Mouse (Mus musculus): ENCODE data around the gene Hoxd10. TPM values are rescaled to one million over a fixed set of nuclear protein-coding genes. Genes with fewer than 3 reads are reported as not detected.
A peak's percentile ranks its signal among the peaks of the same experiment; 100 is the strongest.

Hoxd10 gene
- polyA plus RNA-seq, 1 experiment from 2014 or later = not detected

- Histone ChIP-seq H3K36me3 (replicated peaks) (no peaks in the 10 kb centered on the region), H3K9me3 (no peaks in the 10 kb centered on the region), H3K4me2 (no peak overlapping the region), H3K9ac (no peak overlapping the region), H3K4me1 (peaks cover 8% of the 10 kb centered on the region; the same call in 1 of the 2 replicates), H3K27me3 (replicated peaks) (peaks cover 97% of the 10 kb centered on the region), H3K4me3 (no peak overlapping the region), H3K27ac (no peak overlapping the region)
- 2% methylated on average over 7 of the region's 7 CpGs for WGBS
- ATAC-seq (replicated peaks) = no peak
These were observed 4.2 kb downstream of the Hoxd10 start for GRCm38 (mm10) chr2:74695813-74696430.

GRCm38 (mm10) chr2:74696442-74697335, 5.0 kb downstream of the Hoxd10 start:
- H3K4me1 ChIP-seq = peaks cover 8% of the 10 kb centered on the region; the same call in 1 of the 2 replicates
- H3K27me3 ChIP-seq (replicated peaks) = peaks cover 97% of the 10 kb centered on the region
- H3K4me2 ChIP-seq = no peak overlapping the region
- no peak overlapping the region for H3K9ac ChIP-seq
- H3K27ac ChIP-seq = no peak overlapping the region
- ATAC-seq (replicated peaks) = no peak
- H3K9me3 ChIP-seq = no peaks in the 10 kb centered on the region
- under 1% methylated on average over 34 of the region's 34 CpGs for WGBS
- H3K36me3 ChIP-seq (replicated peaks) = no peaks in the 10 kb centered on the region
- H3K4me3 ChIP-seq = no peak overlapping the region

GRCm38 (mm10) chr2:74697567-74698121, 5.9 kb downstream of the Hoxd10 start, which contains the start of gene Hoxd9:
Hoxd9 (plus strand) TSS chr2:74697727.
- peaks cover 93% of the 10 kb centered on the region for H3K27me3 ChIP-seq (replicated peaks)
- H3K4me1 ChIP-seq = peaks cover 8% of the 10 kb centered on the region; the same call in 1 of the 2 replicates
- no peak within 1 kb of the TSS for H3K27ac ChIP-seq
- H3K4me3 ChIP-seq = peak within 1 kb of the TSS; percentile 23
- H3K9me3 ChIP-seq = no peaks in the 10 kb centered on the region
- WGBS = under 1% methylated on average over 43 of the region's 43 CpGs
- ATAC-seq (replicated peaks) = peak; percentile 39; the same call in 1 of the 2 replicates
- H3K9ac ChIP-seq = no peak within 1 kb of the TSS
- peak within 1 kb of the TSS; percentile 40 for H3K4me2 ChIP-seq
- no peaks in the 10 kb centered on the region for H3K36me3 ChIP-seq (replicated peaks)

GRCm38 (mm10) chr2:74698201-74699052, 6.7 kb downstream of the Hoxd10 start:
- Histone ChIP-seq H3K4me2 (peak overlapping the region; percentile 40), H3K27ac (no peak overlapping the region), H3K4me1 (peaks cover 8% of the 10 kb centered on the region; the same call in 1 of the 2 replicates), H3K9ac (no peak overlapping the region), H3K27me3 (replicated peaks) (peaks cover 90% of the 10 kb centered on the region), H3K36me3 (replicated peaks) (no peaks in the 10 kb centered on the region), H3K9me3 (no peaks in the 10 kb centered on the region), H3K4me3 (peak overlapping the region; percentile 23)
- WGBS = under 1% methylated on average over 82 of the region's 86 CpGs
- no peak for ATAC-seq (replicated peaks)

- H3K4me2 ChIP-seq = no peak overlapping the region
- no peaks in the 10 kb centered on the region for H3K9me3 ChIP-seq
- H3K4me1 ChIP-seq = peaks cover 8% of the 10 kb centered on the region; the same call in 1 of the 2 replicates
- ATAC-seq (replicated peaks) = no peak
- WGBS = under 1% methylated on average over 17 of the region's 17 CpGs
- no peaks in the 10 kb centered on the region for H3K36me3 ChIP-seq (replicated peaks)
- H3K4me3 ChIP-seq = no peak overlapping the region
- H3K27ac ChIP-seq = no peak overlapping the region
- no peak overlapping the region for H3K9ac ChIP-seq
- peaks cover 90% of the 10 kb centered on the region for H3K27me3 ChIP-seq (replicated peaks)
These were observed 7.3 kb downstream of the Hoxd10 start for GRCm38 (mm10) chr2:74699053-74699430.

- Histone ChIP-seq H3K36me3 (replicated peaks) (no peaks in the 10 kb centered on the region), H3K9ac (no peak overlapping the region), H3K27me3 (replicated peaks) (peaks cover 90% of the 10 kb centered on the region), H3K4me1 (peaks cover 9% of the 10 kb centered on the region), H3K27ac (no peak overlapping the region), H3K4me3 (no peak overlapping the region), H3K4me2 (no peak overlapping the region), H3K9me3 (no peaks in the 10 kb centered on the region)
- ATAC-seq (replicated peaks) = no peak
- WGBS = 1% methylated on average over 23 of the region's 23 CpGs
These were observed 8.2 kb downstream of the Hoxd10 start for GRCm38 (mm10) chr2:74699664-74700545.

GRCm38 (mm10) chr2:74700546-74701112, 8.9 kb downstream of the Hoxd10 start:
- H3K4me2 ChIP-seq = no peak overlapping the region
- no peaks in the 10 kb centered on the region for H3K9me3 ChIP-seq
- no peak overlapping the region for H3K9ac ChIP-seq
- H3K4me1 ChIP-seq = peaks cover 16% of the 10 kb centered on the region
- peaks cover 89% of the 10 kb centered on the region for H3K27me3 ChIP-seq (replicated peaks)
- H3K4me3 ChIP-seq = no peak overlapping the region
- ATAC-seq (replicated peaks) = no peak
- H3K36me3 ChIP-seq (replicated peaks) = no peaks in the 10 kb centered on the region
- WGBS = 1% methylated on average over 22 of the region's 22 CpGs
- no peak overlapping the region for H3K27ac ChIP-seq

GRCm38 (mm10) chr2:74701949-74702819, 10.5 kb downstream of the Hoxd10 start:
- no peaks in the 10 kb centered on the region for H3K9me3 ChIP-seq
- H3K9ac ChIP-seq = no peak overlapping the region
- WGBS = 11% methylated on average over 17 of the region's 17 CpGs
- peaks cover 86% of the 10 kb centered on the region for H3K27me3 ChIP-seq (replicated peaks)
- no peak for ATAC-seq (replicated peaks)
- no peaks in the 10 kb centered on the region for H3K36me3 ChIP-seq (replicated peaks)
- no peak overlapping the region for H3K4me2 ChIP-seq
- H3K4me1 ChIP-seq = peaks cover 19% of the 10 kb centered on the region
- H3K27ac ChIP-seq = no peak overlapping the region
- H3K4me3 ChIP-seq = no peak overlapping the region

- no peak overlapping the region for H3K9ac ChIP-seq
- H3K9me3 ChIP-seq = no peaks in the 10 kb centered on the region
- H3K4me1 ChIP-seq = peaks cover 15% of the 10 kb centered on the region
- H3K36me3 ChIP-seq (replicated peaks) = no peaks in the 10 kb centered on the region
- H3K27me3 ChIP-seq (replicated peaks) = peaks cover 86% of the 10 kb centered on the region
- no peak overlapping the region for H3K4me3 ChIP-seq
- no peak overlapping the region for H3K4me2 ChIP-seq
- WGBS = 16% methylated on average over 6 of the region's 6 CpGs
- H3K27ac ChIP-seq = no peak overlapping the region
- no peak for ATAC-seq (replicated peaks)
These were observed 11.1 kb downstream of the Hoxd10 start for GRCm38 (mm10) chr2:74702820-74703219.

- Histone ChIP-seq H3K4me2 (no peak overlapping the region), H3K9ac (no peak overlapping the region), H3K4me1 (peaks cover 11% of the 10 kb centered on the region), H3K27ac (no peak overlapping the region), H3K9me3 (no peaks in the 10 kb centered on the region), H3K4me3 (no peak overlapping the region), H3K36me3 (replicated peaks) (no peaks in the 10 kb centered on the region), H3K27me3 (replicated peaks) (peaks cover 87% of the 10 kb centered on the region)
- ATAC-seq (replicated peaks) = no peak
- 4% methylated on average over 10 of the region's 10 CpGs for WGBS
These were observed 11.6 kb downstream of the Hoxd10 start for GRCm38 (mm10) chr2:74703317-74703716.
